Mouse (Mus musculus) hindbrain, embryonic 12.5 days (tissue): ENCODE measurements around the gene Gm11127. TPM values are rescaled to one million over a fixed set of nuclear protein-coding genes. Genes with fewer than 3 reads are reported as not detected.
"Not testable (repeated sequence)": the region's sequence is repeated elsewhere in the genome, so short reads cannot be mapped to it uniquely, and the experiment has no call there.

Experiments used
- ATAC-seq: fragments of 200-750 bp; cut with Nextera tagmentation; 2 replicates; pipeline ENCODE4 v1.8.0; 2017; ENCODE audit warnings: moderate TSS enrichment; ENCODE audit not compliant: low FRiP score
- H3K27ac ChIP-seq: fragments of 300-500 bp; sonication (generic); 2 replicates; pipeline ENCODE4 v1.5.1; 2016; ENCODE audit warnings: mild to moderate bottlenecking
- H3K27me3 ChIP-seq: fragments of 300-500 bp; sonication (generic); 2 replicates; pipeline ENCODE4 v1.6.1; 2016; ENCODE audit warnings: mild to moderate bottlenecking
- H3K36me3 ChIP-seq: fragments of 300-500 bp; sonication (generic); 2 replicates; pipeline ENCODE4 v1.6.1; 2016; ENCODE audit warnings: mild to moderate bottlenecking
- H3K4me1 ChIP-seq: fragments of 300-500 bp; sonication (generic); 2 replicates; pipeline ENCODE4 v1.6.1; 2016
- H3K4me2 ChIP-seq: fragments of 300-500 bp; sonication (generic); replicated peaks from 2 replicates; pipeline ENCODE4 v1.6.1; 2016; ENCODE audit warnings: mild to moderate bottlenecking
- H3K4me3 ChIP-seq: fragments of 300-500 bp; sonication (generic); 2 replicates; pipeline ENCODE4 v1.5.1; 2016; ENCODE audit warnings: mild to moderate bottlenecking
- H3K9ac ChIP-seq: fragments of 300-500 bp; sonication (generic); 2 replicates; pipeline ENCODE4 v1.6.1; 2016; ENCODE audit warnings: mild to moderate bottlenecking, moderate library complexity
- H3K9me3 ChIP-seq: fragments of 300-500 bp; sonication (generic); replicated peaks from 2 replicates; pipeline ENCODE4 v1.6.1; 2016; ENCODE audit warnings: mild to moderate bottlenecking
- WGBS: fragments of 180-500 bp; shearing (Covaris S2); methylation state at CpG from one replicate; pipeline ENCODE4 v1.1.7; 2016; 5-methylcytosine and 5-hydroxymethylcytosine counted together
- polyA plus RNA-seq: library from polyadenylated mRNA; unstranded; fragments of >200 nt; fragmentation: Nextera tagmentation; extraction: Ambion mirVana; gene quantifications from 2 replicates; pipeline ENCODE4 v1.2.1, GENCODE M21; 2016

Gene Gm11127
- polyA plus RNA-seq, 1 experiment from 2014 or later = not detected

DNA sequence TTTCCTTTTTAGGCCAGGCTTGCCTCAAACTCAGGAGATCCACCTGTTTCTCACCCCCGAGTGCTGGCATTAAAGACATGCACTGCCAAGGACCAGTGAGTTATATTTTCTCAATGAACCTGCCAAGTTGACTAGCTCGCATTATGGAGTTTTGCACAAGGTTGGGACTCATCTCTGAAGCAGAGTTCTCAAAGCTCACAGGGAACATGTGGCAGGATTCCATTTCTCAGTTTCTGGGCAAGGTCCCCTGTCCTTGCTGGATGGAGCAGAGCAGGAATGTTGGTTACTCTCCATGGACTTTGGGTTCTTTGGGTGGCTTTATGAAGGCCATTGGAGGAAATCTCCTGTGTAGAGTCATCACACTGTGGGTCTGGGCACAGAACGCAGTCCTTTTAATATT lies 14.9 kb downstream of the Gm11127 start:
- no peak for ATAC-seq
- H3K9ac ChIP-seq = no peak overlapping the region
- H3K4me3 ChIP-seq = no peak overlapping the region
- H3K36me3 ChIP-seq = no peaks in the 10 kb centered on the region
- H3K4me1 ChIP-seq = peaks cover 3% of the 10 kb centered on the region; the same call in 1 of the 2 replicates
- no peaks in the 10 kb centered on the region; the same call in 1 of the 2 replicates for H3K27me3 ChIP-seq
- peak overlapping the region; percentile 68 for H3K4me2 ChIP-seq
- H3K27ac ChIP-seq = no peak overlapping the region
- H3K9me3 ChIP-seq = no peaks in the 10 kb centered on the region
- 80% methylated on average over 3 of the region's 3 CpGs for WGBS

GRCm38 (mm10) chr17:36042610-36043169 lies 15.5 kb downstream of the Gm11127 start, which contains the start of the genes H2-T22 and Gm6034:
Gene H2-T22, minus strand, starts transcription at chr17:36042747.
Gene Gm6034, plus strand, starts transcription at chr17:36042961.
- H3K4me1 ChIP-seq = not testable (repeated sequence)
- peak; percentile 93 for ATAC-seq

GRCm38 (mm10) chr17:36042055-36042454 lies 16.1 kb downstream of the Gm11127 start:
- 1% methylated on average over 18 of the region's 19 CpGs for WGBS
- Histone ChIP-seq H3K4me2 (peak overlapping the region; percentile 68), H3K9ac (peak overlapping the region; percentile 55), H3K4me3 (peak overlapping the region; percentile 29)
- H3K9me3 ChIP-seq, H3K27ac ChIP-seq, H3K36me3 ChIP-seq, H3K4me1 ChIP-seq, H3K27me3 ChIP-seq: not testable (repeated sequence)
- peak; percentile 67; the same call in 1 of the 2 replicates for ATAC-seq

More at GRCm38 (mm10) chr17:36042610-36043169, 15.5 kb downstream of the Gm11127 start, which contains the start of the genes H2-T22 and Gm6034:
- H3K9me3 ChIP-seq, H3K27ac ChIP-seq, H3K27me3 ChIP-seq, H3K36me3 ChIP-seq: not testable (repeated sequence)
- 1% methylated on average over 12 of the region's 12 CpGs for WGBS
- H3K4me3 ChIP-seq = peak within 1 kb of the TSS; percentile 29
- H3K4me2 ChIP-seq = peak within 1 kb of the TSS; percentile 68
- H3K9ac ChIP-seq = peak within 1 kb of the TSS; percentile 55

DNA sequence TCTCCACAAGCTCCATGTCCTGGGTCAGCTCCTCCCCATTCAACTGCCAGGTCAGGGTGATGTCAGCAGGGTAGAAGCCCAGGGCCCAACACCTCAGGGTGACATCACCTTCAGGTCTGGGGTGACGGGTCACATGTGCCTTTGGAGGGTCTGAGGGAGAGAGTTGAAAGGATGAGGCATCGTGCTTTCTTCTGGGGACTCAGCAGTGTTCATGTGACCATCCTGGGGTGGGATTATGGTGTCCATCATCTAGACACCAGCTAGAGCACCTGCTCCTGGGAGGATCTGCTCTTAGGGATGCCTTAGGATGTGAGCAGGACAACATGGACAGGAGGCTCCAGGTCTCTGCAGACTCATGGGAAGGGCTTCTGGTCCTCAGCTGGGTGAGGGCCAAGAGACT lies 17.6 kb downstream of the Gm11127 start:
- WGBS = 87% methylated on average over 2 of the region's 2 CpGs

GRCm38 (mm10) chr17:36036126-36036525 lies 22.0 kb downstream of the Gm11127 start:
- H3K9me3 ChIP-seq, H3K9ac ChIP-seq, H3K4me1 ChIP-seq, H3K27ac ChIP-seq, H3K27me3 ChIP-seq, ATAC-seq, H3K4me3 ChIP-seq, H3K4me2 ChIP-seq, H3K36me3 ChIP-seq: not testable (repeated sequence)
- 87% methylated on average over 13 of the region's 13 CpGs for WGBS

More for the DNA sequence above, 17.6 kb downstream of the Gm11127 start:
- H3K27ac ChIP-seq, H3K4me2 ChIP-seq, H3K9ac ChIP-seq, H3K4me1 ChIP-seq, H3K27me3 ChIP-seq, ATAC-seq, H3K4me3 ChIP-seq, H3K9me3 ChIP-seq, H3K36me3 ChIP-seq: not testable (repeated sequence)

- not testable (repeated sequence) for ATAC-seq
Observed at GRCm38 (mm10) chr17:36035010-36035638, 23.0 kb downstream of the Gm11127 start.

GRCm38 (mm10) chr17:36034524-36034923 lies 23.6 kb downstream of the Gm11127 start:
- not testable (repeated sequence) for H3K4me1 ChIP-seq, H3K27ac ChIP-seq, H3K9me3 ChIP-seq, H3K36me3 ChIP-seq, H3K4me2 ChIP-seq, H3K9ac ChIP-seq, H3K27me3 ChIP-seq, ATAC-seq, H3K4me3 ChIP-seq
- 66% methylated on average over 3 of the region's 3 CpGs for WGBS

More at GRCm38 (mm10) chr17:36035010-36035638, 23.0 kb downstream of the Gm11127 start:
- H3K4me2 ChIP-seq, H3K36me3 ChIP-seq, H3K9ac ChIP-seq, H3K27ac ChIP-seq, H3K9me3 ChIP-seq, H3K4me3 ChIP-seq, H3K4me1 ChIP-seq, H3K27me3 ChIP-seq: not testable (repeated sequence)
- 34% methylated on average over 3 of the region's 3 CpGs for WGBS

- Histone ChIP-seq H3K4me2 (peak within 1 kb of the TSS; percentile 79), H3K4me3 (peak within 1 kb of the TSS; percentile 43), H3K9ac (peak within 1 kb of the TSS; percentile 54)
- not testable (repeated sequence) for H3K4me1 ChIP-seq, ATAC-seq, H3K27ac ChIP-seq, H3K9me3 ChIP-seq, H3K36me3 ChIP-seq, H3K27me3 ChIP-seq
- 1% methylated on average over 25 of the region's 25 CpGs for WGBS
Observed at GRCm38 (mm10) chr17:36032351-36032875, 25.8 kb downstream of the Gm11127 start, which contains the start of gene H2-T23. Gene H2-T23, minus strand, starts transcription at chr17:36032855.

DNA sequence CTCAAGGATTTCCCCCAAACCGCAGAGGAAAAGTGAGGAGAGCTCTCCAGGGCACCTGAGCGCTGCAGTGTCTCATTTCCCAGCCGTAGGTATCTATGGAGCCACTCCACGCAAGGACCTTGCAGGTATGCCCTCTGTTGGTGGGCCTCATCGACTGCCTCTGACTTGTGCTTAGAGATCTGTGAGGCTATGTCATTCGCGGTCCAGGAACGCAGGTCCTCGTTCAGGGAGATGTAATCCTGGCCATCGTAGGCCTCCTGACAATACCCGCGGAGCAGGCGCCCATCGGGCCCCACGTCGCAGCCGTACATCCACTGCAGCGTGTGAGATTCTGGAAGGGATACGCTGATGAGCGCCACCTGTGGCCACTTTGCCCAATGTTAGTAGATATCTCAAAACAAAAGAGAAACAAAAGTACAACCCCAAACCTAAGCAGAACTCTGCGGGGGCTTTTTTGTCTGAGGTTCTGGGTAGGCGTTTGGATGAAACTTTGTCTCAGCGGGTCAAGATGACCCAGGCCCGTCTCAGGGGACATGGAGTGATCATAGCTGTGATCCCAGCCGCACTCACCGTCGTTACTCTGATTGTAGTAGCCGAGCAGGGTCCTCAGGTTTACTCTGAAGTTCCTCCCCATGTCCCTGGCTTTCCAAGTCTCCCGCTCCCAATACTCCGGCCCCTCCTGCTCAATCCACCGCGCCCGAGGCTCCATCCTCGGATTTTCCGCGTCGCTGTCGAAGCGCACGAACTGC lies 26.4 kb downstream of the Gm11127 start:
- not testable (repeated sequence) for H3K27ac ChIP-seq, H3K36me3 ChIP-seq, H3K9me3 ChIP-seq, H3K4me1 ChIP-seq, H3K27me3 ChIP-seq
- peak overlapping the region; percentile 79 for H3K4me2 ChIP-seq
- peak; percentile 75 for ATAC-seq
- H3K9ac ChIP-seq = peak overlapping the region; percentile 54
- WGBS = 2% methylated on average over 40 of the region's 40 CpGs
- peak overlapping the region; percentile 43 for H3K4me3 ChIP-seq

DNA sequence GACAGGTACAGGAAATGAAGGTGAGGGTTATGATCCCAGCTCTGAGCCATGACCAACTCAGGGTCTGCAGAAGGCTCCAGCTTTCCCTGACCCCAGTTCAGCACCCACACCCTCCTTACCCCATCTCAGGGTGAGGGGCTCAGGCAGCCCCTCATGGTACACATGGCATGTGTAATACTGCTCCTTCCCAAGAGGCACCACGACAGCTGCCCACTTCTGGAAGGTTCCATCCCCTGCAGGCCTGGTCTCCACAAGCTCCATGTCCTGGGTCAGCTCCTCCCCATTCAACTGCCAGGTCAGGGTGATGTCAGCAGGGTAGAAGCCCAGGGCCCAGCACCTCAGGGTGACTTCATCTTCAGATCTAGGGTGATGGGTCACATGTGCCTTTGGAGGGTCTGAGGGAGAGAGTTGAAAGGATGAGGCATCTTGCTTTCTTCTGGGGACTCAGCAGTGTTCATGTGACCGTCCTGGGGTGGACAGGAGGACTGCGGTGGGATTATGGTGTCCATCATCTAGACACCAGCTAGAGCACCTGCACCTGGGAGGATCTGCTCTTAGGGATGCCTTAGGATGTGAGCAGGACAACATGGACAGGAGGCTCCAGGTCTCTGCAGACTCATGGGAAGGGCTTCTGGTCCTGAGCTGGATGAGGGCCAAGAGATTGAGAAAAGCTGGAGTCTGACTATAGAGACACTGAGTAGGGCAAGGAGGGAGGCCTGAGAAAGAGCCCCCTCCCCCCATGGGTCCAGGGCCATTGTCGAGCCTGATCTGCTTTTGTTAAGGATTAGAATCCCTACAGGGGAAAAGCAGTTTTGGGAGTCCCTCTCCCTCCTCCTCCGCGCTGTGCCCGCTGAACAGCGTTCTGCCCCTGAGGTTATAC lies 27.2 kb downstream of the Gm11127 start:
- 0 out of 2 replicates have a peak, but pooled peaks have one; percentile 1 for ATAC-seq
- WGBS = 42% methylated on average over 8 of the region's 8 CpGs
- Histone ChIP-seq H3K4me3 (peak overlapping the region; percentile 43), H3K4me1 (peaks cover 13% of the 10 kb centered on the region), H3K4me2 (peak overlapping the region; percentile 79)
- H3K9ac ChIP-seq, H3K27ac ChIP-seq, H3K36me3 ChIP-seq, H3K9me3 ChIP-seq, H3K27me3 ChIP-seq: not testable (repeated sequence)

GRCm38 (mm10) chr17:36030046-36030702 lies 28.0 kb downstream of the Gm11127 start:
- 83% methylated on average over 4 of the region's 4 CpGs for WGBS
- ATAC-seq = not testable (repeated sequence)

More at GRCm38 (mm10) chr17:36030046-36030702, 28.0 kb downstream of the Gm11127 start:
- H3K36me3 ChIP-seq, H3K27ac ChIP-seq, H3K27me3 ChIP-seq, H3K9ac ChIP-seq, H3K4me2 ChIP-seq, H3K9me3 ChIP-seq, H3K4me3 ChIP-seq: not testable (repeated sequence)
- peaks cover 14% of the 10 kb centered on the region for H3K4me1 ChIP-seq
